ENCODE assay signal across 11 mouse cellular contexts in the genomic region with DNA sequence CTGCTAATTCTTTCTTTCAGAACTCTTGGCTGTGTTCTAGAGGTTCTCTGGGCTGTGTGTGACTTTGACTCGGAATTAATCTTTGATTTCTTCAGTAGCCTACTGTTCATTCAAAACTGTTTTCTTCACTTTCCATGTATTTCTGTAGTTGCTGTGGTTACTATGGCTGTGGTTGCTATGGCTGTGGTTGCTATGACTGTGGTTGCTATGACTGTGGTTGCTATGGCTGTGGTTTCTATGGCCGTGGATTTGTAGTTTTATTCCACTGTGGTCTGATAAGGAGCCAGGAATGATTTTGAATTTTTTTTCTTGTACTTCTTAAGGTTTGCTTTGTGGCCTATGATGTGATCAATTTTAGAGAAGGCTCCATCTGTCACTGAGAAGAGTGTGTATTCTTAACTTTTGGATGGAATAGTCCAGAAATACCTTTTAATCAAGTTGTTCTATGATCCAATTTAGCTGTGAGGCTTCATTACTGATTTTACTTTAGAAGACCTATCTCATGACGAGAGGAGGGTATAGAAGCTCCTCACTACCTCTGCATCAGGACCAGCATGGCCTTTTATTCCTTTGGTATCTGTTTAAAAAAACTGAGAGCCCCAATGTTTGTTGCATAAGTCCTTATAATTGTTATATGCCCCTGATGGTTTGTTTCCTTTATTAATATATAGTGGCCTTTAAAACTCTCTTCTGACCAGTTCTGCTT. TPM values are rescaled to one million over a fixed set of nuclear protein-coding genes. Genes with fewer than 3 reads are reported as not detected.
DNase-seq lines count a peak whose midpoint lies in the region; ATAC-seq and TF ChIP-seq lines count a peak whose summit lies in the region.
"Had no signal": no experiment of that assay in that cellular context is flagged by ENCODE, and none has a peak within 500 bp of the region (broad histone marks: within the 10 kb centered on the region; RNA-seq: fewer than 3 reads in every experiment).

No protein-coding gene starts in this region.

- no peak overlapping the region for H3K9ac ChIP-seq in forebrain, embryonic 13.5 days
- H3K9ac ChIP-seq: embryonic facial prominence, embryonic 12.5 days had no signal

- DNase-seq in brain, embryonic 14.5 days (ENCODE audit: low read depth) = peak; percentile 94
- DNase-seq in layer of hippocampus, adult 8-10 months (ENCODE audit: low spot score in 2 of 2) = peak; percentile 66 to 82
- peak; percentile 34 for DNase-seq in naive thymus-derived CD4-positive, alpha-beta T cell, adult 2 months (ENCODE audit: low read depth)
- no peak for DNase-seq in kidney, postnatal 10 days
- no peak for DNase-seq in kidney, adult 18-20 months
- no peak for DNase-seq in lung, adult 2 months
- no peak for DNase-seq in gastrocnemius, adult 18-20 months (ENCODE audit: low spot score)
- DNase-seq: lung, postnatal 36 days had no signal

- H3K27ac ChIP-seq in forebrain, embryonic 13.5 days = peak overlapping the region; percentile 31
- H3K27ac ChIP-seq: embryonic facial prominence, embryonic 12.5 days had no signal

- H3K36me3 ChIP-seq in forebrain, embryonic 13.5 days (ENCODE audit: poor library complexity, severe bottlenecking) = no peaks in the 10 kb centered on the region
- H3K36me3 ChIP-seq: embryonic facial prominence, embryonic 12.5 days had no signal

- no peaks in the 10 kb centered on the region for H3K9me3 ChIP-seq in forebrain, embryonic 13.5 days (replicated peaks)
- H3K9me3 ChIP-seq: embryonic facial prominence, embryonic 12.5 days had no signal

- TF ChIP-seq CTCF in brain, embryonic 14.5 days (IDR thresholded peaks at IDR 0.05; ENCODE audit: borderline replicate concordance, extremely low read depth, insufficient read depth, insufficient read length) = no peak
- TF ChIP-seq CTCF in lung, adult 2 months (IDR thresholded peaks at IDR 0.05; ENCODE audit: insufficient read depth, low read length) = no peak

- ATAC-seq in forebrain, embryonic 13.5 days = peak; percentile 96
- ATAC-seq: Patski had no signal

- TF ChIP-seq POLR2A in brain, embryonic 14.5 days (IDR thresholded peaks at IDR 0.05; ENCODE audit: borderline replicate concordance, extremely low read depth, insufficient read depth, insufficient read length, poor library complexity, severe bottlenecking) = no peak
- TF ChIP-seq POLR2A in lung, adult 2 months (IDR thresholded peaks at IDR 0.05; ENCODE audit: borderline replicate concordance, extremely low read depth, low read depth, low read length) = no peak

- H3K4me2 ChIP-seq in forebrain, embryonic 13.5 days = no peak overlapping the region
- H3K4me2 ChIP-seq: embryonic facial prominence, embryonic 12.5 days had no signal

- H3K4me3 ChIP-seq in forebrain, embryonic 13.5 days = no peak overlapping the region
- H3K4me3 ChIP-seq in lung, adult 2 months (replicated peaks; ENCODE audit: extremely low read depth, low read depth, low read length) = no peak overlapping the region
- H3K4me3 ChIP-seq: embryonic facial prominence, embryonic 12.5 days had no signal

- no peaks in the 10 kb centered on the region for H3K27me3 ChIP-seq in forebrain, embryonic 13.5 days
- H3K27me3 ChIP-seq: embryonic facial prominence, embryonic 12.5 days had no signal

- WGBS in forebrain, embryonic 13.5 days = 27% methylated on average over 3 of the region's 3 CpGs
- 49% methylated on average over 3 of the region's 3 CpGs for WGBS in lung, adult 2 months

- peaks cover 9% of the 10 kb centered on the region for H3K4me1 ChIP-seq in forebrain, embryonic 13.5 days
- H3K4me1 ChIP-seq in lung, adult 2 months (ENCODE audit: control insufficient read depth, insufficient read depth, low read length) = no peaks in the 10 kb centered on the region
- H3K4me1 ChIP-seq: embryonic facial prominence, embryonic 12.5 days had no signal

RNA-seq across cellular contexts. Expression of a gene that starts 16.6 kb away (rescaled TPM):
- polyA plus RNA-seq in brain, embryonic 14.5 days (2012; rRNA removed) = 0.38 and 0.72 TPM in 2 replicates
- polyA plus RNA-seq in forebrain, embryonic 13.5 days (2015; fragmentation: Nextera tagmentation; extraction: Ambion mirVana) = not detected in 2 replicates
- total RNA-seq in layer of hippocampus, adult 8-10 months (2022) = not detected
- not detected in 2 replicates for polyA plus RNA-seq in lung, adult 2 months (2012; rRNA removed)
- not detected for total RNA-seq in gastrocnemius, adult 18-20 months (2021)
- polyA plus RNA-seq: Patski had no signal

Comparison
In these comparisons a context has a peak if more than half of its experiments do, and no peak if none do; other contexts are left out.
1. DNase-seq: peak in brain, embryonic 14.5 days (single experiment), layer of hippocampus, adult 8-10 months (2 of 2) and naive thymus-derived CD4-positive, alpha-beta T cell, adult 2 months (single experiment); none in kidney, postnatal 10 days (single experiment), kidney, adult 18-20 months (single experiment), lung, adult 2 months (single experiment) and gastrocnemius, adult 18-20 months (single experiment).